Mouse (Mus musculus): Measurements from ENCODE around the gene Slc12a3. TPM values are rescaled to one million over a fixed set of nuclear protein-coding genes. Genes with fewer than 3 reads are reported as not detected.

The Slc12a3 gene
- polyA plus RNA-seq, 1 experiment: 600 TPM

GRCm38 (mm10) chr8:94358541-94358940 lies 29.5 kb downstream of the Slc12a3 start:
- 21% methylated on average over 5 of the region's 5 CpGs for WGBS
- Histone ChIP-seq H3K27ac (ENCODE audit: insufficient read depth, low read depth, low read length) (peak overlapping the region; percentile 44), H3K27me3 (replicated peaks; ENCODE audit: control insufficient read depth, insufficient read depth, low read length) (no peaks in the 10 kb centered on the region), H3K36me3 (ENCODE audit: control insufficient read depth, insufficient read depth, low read length) (no peaks in the 10 kb centered on the region), H3K4me3 (ENCODE audit: insufficient read depth, low read depth, low read length) (no peak overlapping the region), H3K4me1 (ENCODE audit: control insufficient read depth, insufficient read depth, low read length) (peaks cover 45% of the 10 kb centered on the region)
- TF ChIP-seq POLR2A (IDR thresholded peaks at IDR 0.05; ENCODE audit: low read depth, low read length) (no peak), CTCF (conservative IDR thresholded peaks at IDR 0.05; ENCODE audit: insufficient read depth, insufficient read length, low read depth, low read length) (peak; percentile 14; the same call in 1 of the 2 replicates)
- peak; percentile 98 for DNase-seq

GRCm38 (mm10) chr8:94361774-94362431 lies 32.9 kb downstream of the Slc12a3 start:
- Histone ChIP-seq H3K36me3 (ENCODE audit: control insufficient read depth, insufficient read depth, low read length) (no peaks in the 10 kb centered on the region), H3K4me3 (ENCODE audit: insufficient read depth, low read depth, low read length) (no peak overlapping the region), H3K4me1 (ENCODE audit: control insufficient read depth, insufficient read depth, low read length) (peaks cover 43% of the 10 kb centered on the region), H3K27ac (ENCODE audit: insufficient read depth, low read depth, low read length) (no peak overlapping the region; the same call in 1 of the 2 replicates), H3K27me3 (replicated peaks; ENCODE audit: control insufficient read depth, insufficient read depth, low read length) (no peaks in the 10 kb centered on the region)
- TF ChIP-seq CTCF (conservative IDR thresholded peaks at IDR 0.05; ENCODE audit: insufficient read depth, insufficient read length, low read depth, low read length) (no peak), POLR2A (IDR thresholded peaks at IDR 0.05; ENCODE audit: low read depth, low read length) (no peak)
- peak; percentile 56 for DNase-seq
- 78% methylated on average over 6 of the region's 6 CpGs for WGBS

GRCm38 (mm10) chr8:94362607-94363239 lies 33.7 kb downstream of the Slc12a3 start:
- 63% methylated on average over 7 of the region's 7 CpGs for WGBS
- TF ChIP-seq CTCF (conservative IDR thresholded peaks at IDR 0.05; ENCODE audit: insufficient read depth, insufficient read length, low read depth, low read length): no peak
- TF ChIP-seq POLR2A (IDR thresholded peaks at IDR 0.05; ENCODE audit: low read depth, low read length): no peak
- DNase-seq: peak; percentile 86
- Histone ChIP-seq H3K4me1 (ENCODE audit: control insufficient read depth, insufficient read depth, low read length) (peaks cover 42% of the 10 kb centered on the region), H3K4me3 (ENCODE audit: insufficient read depth, low read depth, low read length) (no peak overlapping the region), H3K27ac (ENCODE audit: insufficient read depth, low read depth, low read length) (peak overlapping the region; percentile 89), H3K36me3 (ENCODE audit: control insufficient read depth, insufficient read depth, low read length) (no peaks in the 10 kb centered on the region), H3K27me3 (replicated peaks; ENCODE audit: control insufficient read depth, insufficient read depth, low read length) (no peaks in the 10 kb centered on the region)

GRCm38 (mm10) chr8:94363288-94363688 lies 34.3 kb downstream of the Slc12a3 start:
- Histone ChIP-seq H3K4me1 (ENCODE audit: control insufficient read depth, insufficient read depth, low read length) (peaks cover 40% of the 10 kb centered on the region), H3K27ac (ENCODE audit: insufficient read depth, low read depth, low read length) (peak overlapping the region; percentile 89), H3K27me3 (replicated peaks; ENCODE audit: control insufficient read depth, insufficient read depth, low read length) (no peaks in the 10 kb centered on the region), H3K4me3 (ENCODE audit: insufficient read depth, low read depth, low read length) (no peak overlapping the region), H3K36me3 (ENCODE audit: control insufficient read depth, insufficient read depth, low read length) (no peaks in the 10 kb centered on the region)
- DNase-seq: peak; percentile 96
- WGBS: 21% methylated on average over 4 of the region's 4 CpGs
- TF ChIP-seq CTCF (conservative IDR thresholded peaks at IDR 0.05; ENCODE audit: insufficient read depth, insufficient read length, low read depth, low read length) (no peak), POLR2A (IDR thresholded peaks at IDR 0.05; ENCODE audit: low read depth, low read length) (no peak)

- Histone ChIP-seq H3K4me3 (ENCODE audit: insufficient read depth, low read depth, low read length) (no peak overlapping the region), H3K36me3 (ENCODE audit: control insufficient read depth, insufficient read depth, low read length) (no peaks in the 10 kb centered on the region), H3K4me1 (ENCODE audit: control insufficient read depth, insufficient read depth, low read length) (peaks cover 34% of the 10 kb centered on the region), H3K27me3 (replicated peaks; ENCODE audit: control insufficient read depth, insufficient read depth, low read length) (no peaks in the 10 kb centered on the region), H3K27ac (ENCODE audit: insufficient read depth, low read depth, low read length) (peak overlapping the region; percentile 68)
- TF ChIP-seq CTCF (conservative IDR thresholded peaks at IDR 0.05; ENCODE audit: insufficient read depth, insufficient read length, low read depth, low read length) (no peak), POLR2A (IDR thresholded peaks at IDR 0.05; ENCODE audit: low read depth, low read length) (no peak)
- 16% methylated on average over 2 of the region's 2 CpGs for WGBS
- DNase-seq: peak; percentile 97
Observed at GRCm38 (mm10) chr8:94363906-94364305, 34.9 kb downstream of the Slc12a3 start.

GRCm38 (mm10) chr8:94364686-94365312 lies 35.8 kb downstream of the Slc12a3 start:
- 72% methylated on average over 6 of the region's 6 CpGs for WGBS
- Histone ChIP-seq H3K4me3 (ENCODE audit: insufficient read depth, low read depth, low read length) (no peak overlapping the region), H3K27me3 (replicated peaks; ENCODE audit: control insufficient read depth, insufficient read depth, low read length) (no peaks in the 10 kb centered on the region), H3K4me1 (ENCODE audit: control insufficient read depth, insufficient read depth, low read length) (peaks cover 31% of the 10 kb centered on the region), H3K27ac (ENCODE audit: insufficient read depth, low read depth, low read length) (peak overlapping the region; percentile 68), H3K36me3 (ENCODE audit: control insufficient read depth, insufficient read depth, low read length) (no peaks in the 10 kb centered on the region)
- peak; percentile 65 for DNase-seq
- TF ChIP-seq CTCF (conservative IDR thresholded peaks at IDR 0.05; ENCODE audit: insufficient read depth, insufficient read length, low read depth, low read length) (no peak), POLR2A (IDR thresholded peaks at IDR 0.05; ENCODE audit: low read depth, low read length) (peak; percentile 28)

Measured in kidney, adult 2 months (tissue).